ENCODE assay signal across 26 mouse cellular contexts in the genomic region with DNA sequence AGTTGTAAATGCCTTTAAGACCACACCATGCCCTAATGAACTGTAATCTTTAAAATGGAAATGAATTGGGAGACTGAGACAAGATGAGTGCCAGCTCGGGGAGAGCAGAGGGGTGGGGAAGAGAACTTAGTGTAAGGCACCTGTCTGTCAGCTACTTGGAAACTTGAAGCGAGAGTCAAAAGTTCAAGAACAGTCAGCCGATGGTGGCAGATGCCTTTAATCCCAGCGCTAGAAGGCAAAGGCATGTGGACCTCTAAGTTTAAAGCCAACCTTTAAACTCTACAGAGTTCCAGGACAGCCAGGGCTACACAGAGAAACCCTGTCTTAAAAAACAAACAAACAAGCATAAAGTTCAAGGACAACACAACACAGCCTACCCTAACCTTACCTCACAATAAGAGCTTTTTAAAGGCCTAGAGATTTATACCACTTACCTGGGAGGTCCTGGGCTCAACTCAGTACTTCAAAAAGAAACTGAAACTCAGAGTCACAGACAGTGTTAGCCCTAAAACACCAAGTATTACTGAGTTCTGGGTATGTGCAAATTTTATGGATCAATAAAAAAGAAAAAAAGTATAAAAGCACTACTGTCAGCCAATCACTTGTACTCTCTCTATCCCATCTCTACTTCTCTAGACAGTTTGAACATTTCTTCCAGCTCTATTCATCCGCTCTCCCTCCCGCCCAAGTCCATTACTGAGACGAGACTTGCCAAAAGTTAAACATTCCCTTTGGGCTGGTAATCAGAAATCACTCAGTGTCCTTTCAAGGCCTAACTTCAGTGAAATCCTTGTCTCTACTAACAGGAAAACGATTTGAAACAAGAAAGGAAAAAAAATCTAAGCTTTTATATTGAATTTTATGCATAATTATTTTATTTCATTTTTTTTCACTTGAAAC. TPM values are rescaled to one million over a fixed set of nuclear protein-coding genes. Genes with fewer than 3 reads are reported as not detected.
DNase-seq lines count a peak whose midpoint lies in the region; ATAC-seq and TF ChIP-seq lines count a peak whose summit lies in the region.
"Had no signal": no experiment of that assay in that cellular context is flagged by ENCODE, and none has a peak within 500 bp of the region (broad histone marks: within the 10 kb centered on the region; RNA-seq: fewer than 3 reads in every experiment).

No protein-coding gene starts in this region.

- no peaks in the 10 kb centered on the region for H3K36me3 ChIP-seq in intestine, embryonic 15.5 days
- H3K36me3 ChIP-seq in intestine, embryonic 16.5 days (ENCODE audit: control insufficient read depth, insufficient read depth, low read length) = no peaks in the 10 kb centered on the region
- H3K36me3 ChIP-seq in liver, adult 2 months (ENCODE audit: control insufficient read depth, insufficient read depth, low read length) = no peaks in the 10 kb centered on the region
- no peaks in the 10 kb centered on the region for H3K36me3 ChIP-seq in liver, embryonic 11.5 days (ENCODE audit: control insufficient read depth, insufficient read depth, low read length)
- H3K36me3 ChIP-seq in liver, embryonic 13.5 days = peaks cover 3% of the 10 kb centered on the region; the same call in 1 of the 2 replicates
- H3K36me3 ChIP-seq in thymus, adult 2 months (ENCODE audit: control insufficient read depth, insufficient read depth, low read length) = no peaks in the 10 kb centered on the region
- H3K36me3 ChIP-seq: embryonic facial prominence, embryonic 13.5 days; forebrain, embryonic 12.5 days; limb, embryonic 13.5 days; lung, embryonic 15.5 days; midbrain, embryonic 15.5 days; neural tube, embryonic 12.5 days had no signal

- H3K27ac ChIP-seq in intestine, embryonic 15.5 days = no peak overlapping the region
- H3K27ac ChIP-seq in intestine, embryonic 16.5 days (ENCODE audit: low read length) = no peak overlapping the region
- peak overlapping the region; percentile 21 for H3K27ac ChIP-seq in liver, adult 2 months (replicated peaks; ENCODE audit: insufficient read depth, low read depth, low read length)
- H3K27ac ChIP-seq in liver, embryonic 11.5 days (ENCODE audit: low read depth, low read length) = no peak overlapping the region
- no peak overlapping the region for H3K27ac ChIP-seq in liver, embryonic 13.5 days
- H3K27ac ChIP-seq in thymus, adult 2 months (ENCODE audit: control insufficient read depth, insufficient read depth, low read length) = no peak overlapping the region
- H3K27ac ChIP-seq: embryonic facial prominence, embryonic 13.5 days; forebrain, embryonic 12.5 days; heart, embryonic 10.5 days; hindbrain, embryonic 14.5 days; kidney, postnatal 0 days; limb, embryonic 13.5 days; lung, embryonic 15.5 days; macrophage; midbrain, embryonic 15.5 days; neural tube, embryonic 12.5 days; stomach, postnatal 0 days had no signal

- H3K4me2 ChIP-seq in intestine, embryonic 15.5 days (replicated peaks) = 0 out of 2 replicates have a peak overlapping the region, but pooled peaks have one; percentile 5
- H3K4me2 ChIP-seq in intestine, embryonic 16.5 days (ENCODE audit: low read depth, low read length) = no peak overlapping the region
- H3K4me2 ChIP-seq in liver, embryonic 11.5 days = no peak overlapping the region
- H3K4me2 ChIP-seq in liver, embryonic 13.5 days = peak overlapping the region; percentile 20; the same call in 1 of the 2 replicates
- H3K4me2 ChIP-seq: embryonic facial prominence, embryonic 13.5 days; forebrain, embryonic 12.5 days; hindbrain, embryonic 14.5 days; limb, embryonic 13.5 days; lung, embryonic 15.5 days; midbrain, embryonic 15.5 days; neural tube, embryonic 12.5 days had no signal

- H3K4me3 ChIP-seq in intestine, embryonic 15.5 days (replicated peaks) = no peak overlapping the region
- no peak overlapping the region for H3K4me3 ChIP-seq in intestine, embryonic 16.5 days (ENCODE audit: low read length)
- H3K4me3 ChIP-seq in liver, adult 2 months (ENCODE audit: insufficient read depth, low read depth, low read length) = peak overlapping the region; percentile 2; the same call in 1 of the 2 replicates
- no peak overlapping the region for H3K4me3 ChIP-seq in liver, embryonic 11.5 days (ENCODE audit: low read depth, low read length)
- peak overlapping the region; percentile 9; the same call in 1 of the 2 replicates for H3K4me3 ChIP-seq in liver, embryonic 13.5 days (replicated peaks)
- no peak overlapping the region for H3K4me3 ChIP-seq in thymus, adult 2 months (ENCODE audit: control insufficient read depth, insufficient read depth, low read length)
- H3K4me3 ChIP-seq: embryonic facial prominence, embryonic 13.5 days; erythroblast, embryonic 14.5 days; forebrain, embryonic 12.5 days; heart, embryonic 10.5 days; limb, embryonic 13.5 days; lung, embryonic 15.5 days; midbrain, embryonic 15.5 days; neural tube, embryonic 12.5 days had no signal

- H3K9me3 ChIP-seq in intestine, embryonic 15.5 days = no peaks in the 10 kb centered on the region
- no peaks in the 10 kb centered on the region for H3K9me3 ChIP-seq in intestine, embryonic 16.5 days (ENCODE audit: control insufficient read depth, low read length)
- no peaks in the 10 kb centered on the region for H3K9me3 ChIP-seq in liver, embryonic 11.5 days (ENCODE audit: control insufficient read depth, low read length)
- H3K9me3 ChIP-seq in liver, embryonic 13.5 days (replicated peaks) = no peaks in the 10 kb centered on the region
- H3K9me3 ChIP-seq: embryonic facial prominence, embryonic 13.5 days; forebrain, embryonic 12.5 days; heart, embryonic 10.5 days; limb, embryonic 13.5 days; lung, embryonic 15.5 days; midbrain, embryonic 15.5 days; neural tube, embryonic 12.5 days had no signal

- 66% methylated on average over 8 of the region's 8 CpGs for WGBS in intestine, embryonic 15.5 days
- 58% methylated on average over 8 of the region's 8 CpGs for WGBS in intestine, embryonic 16.5 days
- WGBS in liver, adult 2 months = 20% methylated on average over 8 of the region's 8 CpGs
- WGBS in liver, embryonic 11.5 days = 71% methylated on average over 8 of the region's 8 CpGs
- WGBS in liver, embryonic 13.5 days (ENCODE audit: insufficient replicate concordance) = 68% methylated on average over 8 of the region's 8 CpGs
- WGBS in thymus, adult 2 months = 90% methylated on average over 8 of the region's 8 CpGs

- peak; percentile 82 for DNase-seq in liver, adult 2 months (ENCODE audit: extremely low read depth, low read depth, low spot score)
- DNase-seq in liver, embryonic 11.5 days (ENCODE audit: low spot score) = no peak
- no peak for DNase-seq in liver, embryonic 13.5 days
- DNase-seq in cerebellum, adult 11 months = no peak
- DNase-seq in thymus, adult 2 months = no peak
- DNase-seq: adrenal gland, adult 2 months; cerebellum, adult 2 months; cerebellum, postnatal 25 days; embryo, embryonic 11 days; heart, postnatal 4 days; layer of hippocampus, postnatal 36 days; right cerebral cortex, postnatal 14 days had no signal

- H3K27me3 ChIP-seq in intestine, embryonic 15.5 days (replicated peaks) = no peaks in the 10 kb centered on the region
- no peaks in the 10 kb centered on the region for H3K27me3 ChIP-seq in intestine, embryonic 16.5 days (replicated peaks; ENCODE audit: control insufficient read depth, insufficient read depth, low read length)
- no peaks in the 10 kb centered on the region for H3K27me3 ChIP-seq in liver, adult 2 months (ENCODE audit: control insufficient read depth, insufficient read depth, low read length)
- no peaks in the 10 kb centered on the region for H3K27me3 ChIP-seq in liver, embryonic 11.5 days (replicated peaks; ENCODE audit: control insufficient read depth, insufficient read depth, low read length)
- H3K27me3 ChIP-seq in liver, embryonic 13.5 days = no peaks in the 10 kb centered on the region
- H3K27me3 ChIP-seq in thymus, adult 2 months (ENCODE audit: control insufficient read depth, insufficient read depth, low read length) = no peaks in the 10 kb centered on the region
- H3K27me3 ChIP-seq: embryonic facial prominence, embryonic 13.5 days; forebrain, embryonic 12.5 days; limb, embryonic 13.5 days; lung, embryonic 15.5 days; midbrain, embryonic 15.5 days; neural tube, embryonic 12.5 days had no signal

- no peak for TF ChIP-seq POLR2A in liver, adult 2 months (IDR thresholded peaks at IDR 0.05; ENCODE audit: extremely low read depth, insufficient read depth, low read length)
- TF ChIP-seq POLR2A in thymus, adult 2 months (IDR thresholded peaks at IDR 0.05; ENCODE audit: control insufficient read depth, extremely low read depth, insufficient read depth, low read length, poor library complexity) = no peak

- H3K4me1 ChIP-seq in intestine, embryonic 15.5 days (replicated peaks) = peaks cover 23% of the 10 kb centered on the region
- peaks cover 27% of the 10 kb centered on the region for H3K4me1 ChIP-seq in intestine, embryonic 16.5 days (ENCODE audit: control insufficient read depth, insufficient read depth, low read length)
- peaks cover 43% of the 10 kb centered on the region for H3K4me1 ChIP-seq in liver, adult 2 months (ENCODE audit: control insufficient read depth, insufficient read depth, low read length)
- H3K4me1 ChIP-seq in liver, embryonic 11.5 days (replicated peaks; ENCODE audit: control insufficient read depth, insufficient read depth, low read length) = peaks cover 25% of the 10 kb centered on the region
- H3K4me1 ChIP-seq in liver, embryonic 13.5 days (replicated peaks) = peaks cover 66% of the 10 kb centered on the region
- peaks cover 3% of the 10 kb centered on the region for H3K4me1 ChIP-seq in thymus, adult 2 months (replicated peaks; ENCODE audit: control insufficient read depth, insufficient read depth, low read length)

- no peak overlapping the region for H3K9ac ChIP-seq in intestine, embryonic 15.5 days
- H3K9ac ChIP-seq in intestine, embryonic 16.5 days (ENCODE audit: low read depth, low read length) = no peak overlapping the region
- no peak overlapping the region for H3K9ac ChIP-seq in liver, adult 2 months (ENCODE audit: low read depth, low read length)
- no peak overlapping the region for H3K9ac ChIP-seq in liver, embryonic 11.5 days (ENCODE audit: low read depth, low read length)
- H3K9ac ChIP-seq in liver, embryonic 13.5 days = no peak overlapping the region
- H3K9ac ChIP-seq: embryonic facial prominence, embryonic 13.5 days; forebrain, embryonic 12.5 days; hindbrain, embryonic 14.5 days; limb, embryonic 13.5 days; lung, embryonic 15.5 days; midbrain, embryonic 15.5 days; neural tube, embryonic 12.5 days had no signal

- TF ChIP-seq CTCF in liver, adult 2 months (IDR thresholded peaks at IDR 0.05; ENCODE audit: low read depth, low read length) = no peak
- no peak for TF ChIP-seq CTCF in thymus, adult 2 months (IDR thresholded peaks at IDR 0.05; ENCODE audit: borderline replicate concordance, control insufficient read depth, extremely low read depth, insufficient read depth, low read length, poor library complexity)

- ATAC-seq in intestine, embryonic 15.5 days = no peak
- no peak for ATAC-seq in intestine, embryonic 16.5 days
- no peak for ATAC-seq in liver, embryonic 11.5 days (replicated peaks; ENCODE audit: low FRiP score)
- no peak for ATAC-seq in liver, embryonic 13.5 days (ENCODE audit: low read depth)
- ATAC-seq: midbrain, embryonic 15.5 days had no signal

- H3K79me2 ChIP-seq in liver, adult 2 months (ENCODE audit: control insufficient read depth, insufficient read depth, low read length) = peaks cover 45% of the 10 kb centered on the region; the same call in 1 of the 2 replicates

RNA-seq across cellular contexts. Expression of gene Setd3, which starts 4.3 kb away (rescaled TPM):
- polyA plus RNA-seq in intestine, embryonic 15.5 days (2015; fragmentation: Nextera tagmentation; extraction: Ambion mirVana) = 91.7 and 97.9 TPM in 2 replicates
- 89.8 and 90.8 TPM in 2 replicates for polyA plus RNA-seq in intestine, embryonic 16.5 days (2015; fragmentation: Nextera tagmentation; extraction: Ambion mirVana)
- total RNA-seq in liver, adult 2 months (2014; rRNA removed) = 60.9 and 70.4 TPM in 2 replicates
- polyA plus RNA-seq in liver, adult 2 months (2012; rRNA removed) = 17.6 and 19.3 TPM in 2 replicates
- polyA plus RNA-seq in liver, embryonic 11.5 days (2014; fragmentation: Nextera tagmentation; extraction: Ambion mirVana) = 73.3 and 77.0 TPM in 2 replicates
- polyA plus RNA-seq in liver, embryonic 13.5 days (2015; fragmentation: Nextera tagmentation; extraction: Ambion mirVana) = 56.6 and 71.5 TPM in 2 replicates
- 27.6 and 28.5 TPM in 2 replicates for polyA plus RNA-seq in thymus, adult 2 months (2012; rRNA removed)

RNA-seq across cellular contexts. Expression of gene Ccnk, which starts 4.5 kb away (rescaled TPM):
- polyA plus RNA-seq in intestine, embryonic 15.5 days (2015; fragmentation: Nextera tagmentation; extraction: Ambion mirVana) = 2.8 and 3.8 TPM in 2 replicates
- 1.9 and 2.2 TPM in 2 replicates for polyA plus RNA-seq in intestine, embryonic 16.5 days (2015; fragmentation: Nextera tagmentation; extraction: Ambion mirVana)
- total RNA-seq in liver, adult 2 months (2014; rRNA removed) = 4.1 and 5.9 TPM in 2 replicates
- 5.8 and 8.5 TPM in 2 replicates for polyA plus RNA-seq in liver, adult 2 months (2012; rRNA removed)
- polyA plus RNA-seq in liver, embryonic 11.5 days (2014; fragmentation: Nextera tagmentation; extraction: Ambion mirVana) = 4.3 and 5.2 TPM in 2 replicates
- polyA plus RNA-seq in liver, embryonic 13.5 days (2015; fragmentation: Nextera tagmentation; extraction: Ambion mirVana) = 1.8 and 2.3 TPM in 2 replicates
- polyA plus RNA-seq in thymus, adult 2 months (2012; rRNA removed) = 36.2 and 39.3 TPM in 2 replicates

Comparison
In these comparisons a context has a peak if more than half of its experiments do, and no peak if none do; other contexts are left out.
1. H3K4me2 ChIP-seq: peak in intestine, embryonic 15.5 days (single experiment) and liver, embryonic 13.5 days (single experiment); none in intestine, embryonic 16.5 days (single experiment) and liver, embryonic 11.5 days (single experiment).
2. H3K4me3 ChIP-seq: peak in liver, adult 2 months (single experiment) and liver, embryonic 13.5 days (single experiment); none in intestine, embryonic 15.5 days (single experiment), intestine, embryonic 16.5 days (single experiment), liver, embryonic 11.5 days (single experiment) and thymus, adult 2 months (single experiment).